Mouse (Mus musculus): ENCODE measurements at regions not wholly inside any gene's neighbourhood (a gene's known extent, or its start where the extent isn't known, plus 50 kb on each side); places are given as distances from the start of the nearest gene placed in this dataset.

GRCm38 (mm10) chr2:57780836-57781235, 216.8 kb upstream of the Galnt5 start:
- TF ChIP-seq EP300 (IDR thresholded peaks at IDR 0.05; ENCODE audit: low read depth) (no peak), CTCF (IDR thresholded peaks at IDR 0.05; ENCODE audit: low read depth) (no peak)

Measured in heart, postnatal 0 days (tissue).